ENCODE assay signal across 24 mouse cellular contexts in genomic region chr7:82253309-82253708, GRCm38 (mm10).
DNase-seq lines count a peak whose midpoint lies in the region; ATAC-seq and TF ChIP-seq lines count a peak whose summit lies in the region.
"Had no signal": no experiment of that assay in that cellular context is flagged by ENCODE, and none has a peak within 500 bp of the region (broad histone marks: within the 10 kb centered on the region; RNA-seq: fewer than 3 reads in every experiment).

No protein-coding gene starts in this region.

- no peaks in the 10 kb centered on the region for H3K36me3 ChIP-seq in embryonic facial prominence, embryonic 15.5 days
- H3K36me3 ChIP-seq in embryonic facial prominence, embryonic 10.5 days (replicated peaks), result no peaks in the 10 kb centered on the region
- no peaks in the 10 kb centered on the region for H3K36me3 ChIP-seq in lung, embryonic 15.5 days
- H3K36me3 ChIP-seq in testis, adult 2 months (ENCODE audit: control insufficient read depth, insufficient read depth, low read length), result no peaks in the 10 kb centered on the region
- H3K36me3 ChIP-seq: embryonic facial prominence, embryonic 12.5 days; forebrain, embryonic 12.5 days; forebrain, embryonic 15.5 days; heart, embryonic 12.5 days had no signal

- H3K4me2 ChIP-seq in embryonic facial prominence, embryonic 15.5 days (replicated peaks), result no peak overlapping the region
- no peak overlapping the region for H3K4me2 ChIP-seq in lung, embryonic 15.5 days
- H3K4me2 ChIP-seq: embryonic facial prominence, embryonic 12.5 days; forebrain, embryonic 12.5 days; forebrain, embryonic 15.5 days; heart, embryonic 12.5 days; hindbrain, embryonic 14.5 days had no signal

- H3K27me3 ChIP-seq in embryonic facial prominence, embryonic 15.5 days, result no peaks in the 10 kb centered on the region
- H3K27me3 ChIP-seq in embryonic facial prominence, embryonic 10.5 days (replicated peaks; ENCODE audit: low read depth, poor library complexity, severe bottlenecking), result no peaks in the 10 kb centered on the region
- H3K27me3 ChIP-seq in lung, embryonic 15.5 days, result no peaks in the 10 kb centered on the region
- no peaks in the 10 kb centered on the region for H3K27me3 ChIP-seq in testis, adult 2 months (ENCODE audit: control insufficient read depth, insufficient read depth, low read length)
- H3K27me3 ChIP-seq: embryonic facial prominence, embryonic 12.5 days; forebrain, embryonic 12.5 days; forebrain, embryonic 15.5 days; heart, embryonic 12.5 days; Patski had no signal

- no peak overlapping the region for H3K4me3 ChIP-seq in embryonic facial prominence, embryonic 15.5 days (replicated peaks)
- no peak overlapping the region for H3K4me3 ChIP-seq in embryonic facial prominence, embryonic 10.5 days
- H3K4me3 ChIP-seq in lung, embryonic 15.5 days, result no peak overlapping the region
- peak overlapping the region; percentile 23 for H3K4me3 ChIP-seq in testis, adult 2 months (ENCODE audit: control insufficient read depth, low read depth, low read length)
- H3K4me3 ChIP-seq: embryonic facial prominence, embryonic 12.5 days; erythroblast, embryonic 14.5 days; forebrain, embryonic 12.5 days; forebrain, embryonic 15.5 days; heart, embryonic 12.5 days had no signal

- 0 out of 2 replicates have a peak, but pooled peaks have one; percentile 57 for ATAC-seq in embryonic facial prominence, embryonic 15.5 days (ENCODE audit: insufficient number of reproducible peaks, low FRiP score, low TSS enrichment, low read depth)
- 0 out of 2 replicates have a peak, but pooled peaks have one; percentile 27 for ATAC-seq in lung, embryonic 15.5 days (ENCODE audit: borderline replicate concordance, extremely low read depth, low FRiP score, low TSS enrichment)
- ATAC-seq: forebrain, embryonic 15.5 days; hindbrain, postnatal 0 days; inflammation-experienced regulatory T-cells, adult 6 months; Patski had no signal

- H3K4me1 ChIP-seq in embryonic facial prominence, embryonic 15.5 days, result no peaks in the 10 kb centered on the region; the same call in 1 of the 2 replicates
- 0 out of 2 replicates have a peak, but pooled peaks cover 4% of the 10 kb centered on the region for H3K4me1 ChIP-seq in embryonic facial prominence, embryonic 10.5 days
- H3K4me1 ChIP-seq in lung, embryonic 15.5 days, result no peaks in the 10 kb centered on the region
- H3K4me1 ChIP-seq in testis, adult 2 months (ENCODE audit: control insufficient read depth, insufficient read depth, low read length), result peaks cover 4% of the 10 kb centered on the region
- H3K4me1 ChIP-seq: forebrain, embryonic 12.5 days; heart, embryonic 12.5 days had no signal

- DNase-seq in embryonic facial prominence, embryonic 10.5 days (ENCODE audit: low spot score), result no peak
- DNase-seq in lung, adult 18-20 months, result no peak
- no peak for DNase-seq in testis, postnatal 14 days (ENCODE audit: low spot score)
- DNase-seq: adrenal gland, postnatal 10 days; adrenal gland, postnatal 36 days; cerebellum, adult 18-20 months; cerebellum, adult 9-10 months; cerebellum, postnatal 14 days; gastrocnemius, postnatal 10 days; heart, adult 18-20 months; heart, postnatal 14 days; heart, postnatal 4 days had no signal

- no peak; the same call in 1 of the 2 replicates for TF ChIP-seq CTCF in testis, adult 2 months (IDR thresholded peaks at IDR 0.05; ENCODE audit: control insufficient read depth, insufficient read depth, insufficient replicate concordance, low read depth, low read length)

- no peak overlapping the region for H3K27ac ChIP-seq in embryonic facial prominence, embryonic 15.5 days (replicated peaks)
- H3K27ac ChIP-seq in embryonic facial prominence, embryonic 10.5 days (replicated peaks), result no peak overlapping the region
- H3K27ac ChIP-seq in lung, embryonic 15.5 days, result no peak overlapping the region
- peak overlapping the region; percentile 44 for H3K27ac ChIP-seq in testis, adult 2 months (ENCODE audit: control insufficient read depth, insufficient read depth, low read depth, low read length)
- H3K27ac ChIP-seq: embryonic facial prominence, embryonic 12.5 days; forebrain, embryonic 12.5 days; forebrain, embryonic 15.5 days; hindbrain, embryonic 14.5 days; hindbrain, postnatal 0 days had no signal

- WGBS in embryonic facial prominence, embryonic 15.5 days, result 83% methylated on average over 1 of the region's 1 CpGs
- 88% methylated on average over 1 of the region's 1 CpGs for WGBS in embryonic facial prominence, embryonic 10.5 days
- 77% methylated on average over 1 of the region's 1 CpGs for WGBS in lung, embryonic 15.5 days

- no peak overlapping the region for H3K9ac ChIP-seq in embryonic facial prominence, embryonic 15.5 days
- no peak overlapping the region for H3K9ac ChIP-seq in lung, embryonic 15.5 days
- H3K9ac ChIP-seq: embryonic facial prominence, embryonic 12.5 days; forebrain, embryonic 12.5 days; forebrain, embryonic 15.5 days; heart, embryonic 12.5 days; hindbrain, embryonic 14.5 days had no signal

- no peaks in the 10 kb centered on the region for H3K9me3 ChIP-seq in embryonic facial prominence, embryonic 15.5 days (replicated peaks)
- H3K9me3 ChIP-seq in embryonic facial prominence, embryonic 10.5 days, result no peaks in the 10 kb centered on the region
- no peaks in the 10 kb centered on the region for H3K9me3 ChIP-seq in lung, embryonic 15.5 days
- H3K9me3 ChIP-seq: embryonic facial prominence, embryonic 12.5 days; forebrain, embryonic 12.5 days; forebrain, embryonic 15.5 days; heart, embryonic 12.5 days had no signal

- TF ChIP-seq POLR2A in testis, adult 2 months (IDR thresholded peaks at IDR 0.05; ENCODE audit: control insufficient read depth, low read depth, low read length), result peak; percentile 53; the same call in 1 of the 2 replicates
